Mouse (Mus musculus): Measurements from ENCODE around the gene Nt5dc2.

The Nt5dc2 gene

GRCm38 (mm10) chr14:31168425-31168824, 37.6 kb downstream of the Nt5dc2 start, which contains the start of gene Stab1:
TSS of gene Stab1 (minus strand) at chr14:31168641.
- DNase-seq (ENCODE audit: low spot score) = no peak

GRCm38 (mm10) chr14:31169508-31169907, 38.7 kb downstream of the Nt5dc2 start:
- no peak for DNase-seq (ENCODE audit: low spot score)

GRCm38 (mm10) chr14:31170963-31171362, 40.1 kb downstream of the Nt5dc2 start:
- no peak for DNase-seq (ENCODE audit: low spot score)

GRCm38 (mm10) chr14:31171386-31171785, 40.5 kb downstream of the Nt5dc2 start:
- no peak for DNase-seq (ENCODE audit: low spot score)

- no peak for DNase-seq (ENCODE audit: low spot score)
Observed at GRCm38 (mm10) chr14:31171821-31172220, 41.0 kb downstream of the Nt5dc2 start.

GRCm38 (mm10) chr14:31172781-31173455, 42.1 kb downstream of the Nt5dc2 start:
- peak; percentile 37 for DNase-seq (ENCODE audit: low spot score)

GRCm38 (mm10) chr14:31173537-31173936, 42.7 kb downstream of the Nt5dc2 start:
- DNase-seq (ENCODE audit: low spot score) = no peak

- DNase-seq (ENCODE audit: low spot score) = no peak
Observed at GRCm38 (mm10) chr14:31177287-31177686, 46.4 kb downstream of the Nt5dc2 start.

GRCm38 (mm10) chr14:31177715-31178114, 46.9 kb downstream of the Nt5dc2 start:
- no peak for DNase-seq (ENCODE audit: low spot score)

- no peak for DNase-seq (ENCODE audit: low spot score)
Observed at GRCm38 (mm10) chr14:31179677-31180365, 49.0 kb downstream of the Nt5dc2 start.

- no peak for DNase-seq (ENCODE audit: low spot score)
Observed at GRCm38 (mm10) chr14:31181512-31181911, 50.7 kb downstream of the Nt5dc2 start.

GRCm38 (mm10) chr14:31182786-31183290, 52.0 kb downstream of the Nt5dc2 start:
- DNase-seq (ENCODE audit: low spot score) = no peak

GRCm38 (mm10) chr14:31183541-31183940, 52.7 kb downstream of the Nt5dc2 start:
- no peak for DNase-seq (ENCODE audit: low spot score)

GRCm38 (mm10) chr14:31184195-31184594, 53.3 kb downstream of the Nt5dc2 start:
- no peak for DNase-seq (ENCODE audit: low spot score)

GRCm38 (mm10) chr14:31186656-31187055, 55.8 kb downstream of the Nt5dc2 start:
- DNase-seq (ENCODE audit: low spot score) = no peak
